Mouse (Mus musculus) adrenal gland, adult 18-20 months (tissue): ENCODE measurements around the gene Dhrs1. TPM values are rescaled to one million over a fixed set of nuclear protein-coding genes. Genes with fewer than 3 reads are reported as not detected.

Experiments
- DNase-seq, 2 experiments: peaks; one replicate each; pipeline ENCODE4 v3.0.0; 2021 to 2022; ENCODE audit warnings: low spot score in 2 of 2
- total RNA-seq, 2 experiments: library from RNA; stranded (reverse); gene quantifications; 1 replicate in 1 of 2; 2 replicates in 1 of 2; pipeline ENCODE4 v1.2.3; 2021

The Dhrs1 gene
- total RNA-seq, 2 experiments from 2014 or later = 60.4 to 72.0 TPM

DNA sequence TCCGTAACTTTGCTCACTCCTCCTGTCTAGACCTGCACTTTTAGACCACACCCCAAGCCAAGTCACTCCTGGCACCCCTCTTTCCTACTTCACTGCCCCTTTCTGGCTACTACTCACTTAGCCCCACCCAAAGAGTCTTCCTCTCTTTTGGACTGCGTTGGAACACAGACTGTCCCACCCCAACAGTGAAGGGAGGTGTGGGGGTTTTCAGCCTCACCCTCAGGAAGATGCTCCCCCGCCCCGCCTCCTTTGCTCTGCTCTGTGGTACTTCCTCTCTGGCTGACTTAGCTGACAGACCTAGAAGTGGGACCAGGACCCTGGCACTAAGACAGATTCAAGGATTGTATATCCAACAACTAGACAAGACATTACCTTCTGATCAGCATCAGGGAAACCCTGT is 20.2 kb upstream of the Dhrs1 start, which contains the start of gene Ltb4r1:
Gene Ltb4r1, plus strand, starts transcription at position 267 of the 400 bp plus-strand sequence.
- no peak for DNase-seq

DNA sequence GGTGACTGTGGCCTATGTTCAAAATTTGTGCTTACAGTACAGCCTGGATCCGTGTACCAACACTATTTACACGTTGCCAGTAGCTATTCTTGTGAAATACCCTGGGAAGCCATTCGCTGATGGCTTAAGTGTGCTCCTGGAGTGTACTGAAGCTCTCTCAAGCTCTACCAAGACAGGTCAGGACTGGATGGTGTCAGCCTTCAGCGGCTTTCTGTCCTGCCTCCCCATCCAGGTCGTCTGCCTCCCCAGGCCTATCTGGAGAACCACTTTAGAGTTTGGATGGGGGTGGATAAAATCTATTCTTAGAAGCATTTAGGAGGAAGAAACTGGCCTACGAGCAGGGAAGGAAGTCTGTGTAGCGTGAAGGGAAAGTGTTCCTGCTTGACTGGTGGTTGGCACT is 17.7 kb upstream of the Dhrs1 start:
- no peak for DNase-seq

- peak; percentile 42 to 45 for DNase-seq
These were observed 16.7 kb upstream of the Dhrs1 start for GRCm38 (mm10) chr14:55762001-55762821.

GRCm38 (mm10) chr14:55761163-55761562 is 15.7 kb upstream of the Dhrs1 start, which contains the start of gene Ltb4r2:
Gene Ltb4r2, plus strand, starts transcription at chr14:55761428.
- DNase-seq = no peak

DNA sequence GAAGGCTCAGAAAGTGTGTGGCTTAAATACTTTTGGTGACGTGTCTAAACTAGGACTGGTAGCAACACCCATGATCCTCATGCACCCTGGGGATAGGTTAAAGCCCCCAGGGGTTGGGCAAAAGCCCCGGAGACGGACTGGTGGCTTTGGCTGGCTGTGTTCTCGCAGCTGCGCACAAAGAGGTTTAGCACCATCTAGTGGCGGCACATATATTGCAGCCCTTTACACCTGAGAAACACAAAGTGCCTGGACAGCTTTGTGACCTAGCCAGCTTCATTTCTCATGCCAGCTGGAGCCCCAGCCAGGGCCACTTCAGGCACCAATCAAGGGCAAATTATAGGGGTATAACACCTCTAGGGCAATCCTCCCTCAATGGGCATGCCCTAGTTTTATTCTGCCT is 14.7 kb upstream of the Dhrs1 start:
- DNase-seq = peak; percentile 81 to 82

GRCm38 (mm10) chr14:55758363-55758784 is 12.9 kb upstream of the Dhrs1 start, which contains the start of gene Cideb:
Gene Cideb, minus strand, starts transcription at chr14:55758458.
- DNase-seq = peak in 1 of 2 experiments; percentile 19

- no peak for DNase-seq
These were observed 12.1 kb upstream of the Dhrs1 start for GRCm38 (mm10) chr14:55757566-55757965.

- DNase-seq = no peak
These were observed 1.8 kb upstream of the Dhrs1 start for GRCm38 (mm10) chr14:55747051-55747847.

DNA sequence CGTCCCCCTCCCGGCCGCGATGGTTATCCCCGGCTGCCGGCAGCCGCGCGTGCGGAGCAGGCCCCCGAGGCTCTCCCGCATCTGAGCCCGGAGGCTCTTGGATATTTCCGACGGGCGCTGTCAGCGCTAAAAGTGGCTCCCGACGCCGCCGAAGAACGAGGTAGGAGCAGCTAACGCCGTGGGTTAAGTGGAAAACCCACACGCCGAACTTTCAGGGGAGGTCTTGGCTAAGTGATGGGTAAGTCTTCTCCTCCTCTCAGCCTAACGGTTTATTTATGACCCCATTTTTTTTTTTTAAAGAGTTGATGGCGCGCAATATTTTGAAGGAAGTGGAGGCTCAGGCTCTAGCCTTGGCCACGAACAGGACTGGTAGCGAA is 359 bp upstream of the Dhrs1 start:
- no peak for DNase-seq

DNA sequence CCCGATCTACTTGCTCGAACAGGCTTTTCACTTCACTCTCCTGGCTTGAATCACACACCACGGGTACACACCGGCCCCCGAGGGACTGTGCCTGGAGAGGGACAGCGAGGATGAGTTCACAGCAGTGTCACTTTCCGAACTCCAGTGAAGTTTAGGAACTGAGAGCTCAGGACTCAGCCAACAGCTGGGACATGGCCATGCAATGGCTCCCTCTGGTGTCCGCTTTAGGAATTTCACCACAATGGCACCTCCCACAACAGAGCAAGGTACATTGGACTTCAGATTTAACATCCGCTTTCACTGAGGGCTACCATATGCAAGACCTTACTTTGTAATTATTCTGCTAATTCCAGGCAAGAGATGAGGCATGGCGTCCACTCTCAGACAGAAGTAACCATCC is 1.8 kb downstream of the Dhrs1 start:
- peak; percentile 87 to 91 for DNase-seq

GRCm38 (mm10) chr14:55737086-55737687 is 8.3 kb downstream of the Dhrs1 start:
- DNase-seq = no peak

DNA sequence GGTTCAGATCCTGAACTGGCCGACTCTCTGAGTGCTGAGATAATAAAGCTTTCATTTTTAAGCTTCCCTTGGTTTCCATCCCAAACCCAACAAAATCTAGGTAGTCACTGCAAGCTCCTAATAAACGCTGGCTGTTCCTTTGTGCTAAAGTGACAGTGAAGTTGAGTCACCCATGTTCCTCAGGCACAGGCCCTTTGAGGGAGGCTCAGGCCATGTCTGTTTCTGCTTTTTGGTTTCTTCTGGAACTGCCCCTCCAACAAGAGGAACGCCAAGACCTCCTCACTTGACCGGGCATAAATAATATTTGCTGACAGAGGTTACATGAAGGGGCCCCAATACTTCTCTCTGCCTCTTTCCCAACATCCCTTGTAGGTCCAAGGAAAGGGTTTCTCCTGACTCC is 9.7 kb downstream of the Dhrs1 start:
- DNase-seq = no peak

- no peak for DNase-seq
These were observed 10.2 kb downstream of the Dhrs1 start for GRCm38 (mm10) chr14:55735334-55735733.

GRCm38 (mm10) chr14:55734869-55735268 is 10.6 kb downstream of the Dhrs1 start:
- no peak for DNase-seq

- no peak for DNase-seq
These were observed 11.6 kb downstream of the Dhrs1 start for GRCm38 (mm10) chr14:55733889-55734288.

DNA sequence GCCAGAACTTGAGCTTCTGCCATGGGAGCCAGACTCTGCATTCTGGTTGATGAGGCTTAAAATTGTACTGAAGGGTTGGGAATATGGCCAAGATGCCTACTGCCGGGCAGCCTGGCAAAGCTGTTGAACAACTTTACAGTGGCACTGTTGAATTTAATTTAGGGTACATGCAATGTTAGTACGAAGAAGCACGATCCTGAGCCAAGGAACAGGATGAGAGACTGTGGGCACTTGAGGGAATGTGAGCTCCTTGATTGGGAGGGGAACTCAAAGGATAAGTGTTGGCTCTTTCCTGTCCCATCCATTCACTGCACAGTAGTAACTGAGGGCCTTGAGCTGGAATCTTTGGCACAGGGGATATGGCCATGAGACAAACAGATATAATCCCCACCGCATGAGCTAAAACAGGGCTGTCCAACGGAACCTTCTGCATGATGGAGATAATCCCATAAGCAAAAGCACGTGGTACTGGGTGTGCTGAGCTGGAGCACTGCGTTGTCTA is 14.9 kb downstream of the Dhrs1 start:
- DNase-seq = no peak

DNA sequence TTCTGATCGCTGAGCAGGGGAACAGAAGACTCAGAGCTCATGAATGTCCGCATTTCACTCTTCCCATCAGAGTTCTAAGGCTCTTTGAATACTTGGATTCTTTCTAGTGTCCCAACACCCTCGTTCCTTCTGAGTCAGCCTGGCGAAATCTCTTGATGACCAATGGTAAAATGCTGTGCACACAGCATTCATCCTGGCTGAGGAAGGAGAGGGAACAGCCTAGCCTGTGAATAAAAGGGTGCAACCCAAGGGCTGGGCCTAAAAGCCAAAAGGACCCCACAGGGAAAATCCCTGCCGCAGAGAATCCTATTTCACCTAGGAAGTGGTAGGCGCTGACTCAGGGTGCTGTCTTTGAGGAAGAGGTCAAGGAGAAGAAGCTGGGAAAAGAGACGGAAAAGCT is 15.4 kb downstream of the Dhrs1 start:
- no peak for DNase-seq

DNA sequence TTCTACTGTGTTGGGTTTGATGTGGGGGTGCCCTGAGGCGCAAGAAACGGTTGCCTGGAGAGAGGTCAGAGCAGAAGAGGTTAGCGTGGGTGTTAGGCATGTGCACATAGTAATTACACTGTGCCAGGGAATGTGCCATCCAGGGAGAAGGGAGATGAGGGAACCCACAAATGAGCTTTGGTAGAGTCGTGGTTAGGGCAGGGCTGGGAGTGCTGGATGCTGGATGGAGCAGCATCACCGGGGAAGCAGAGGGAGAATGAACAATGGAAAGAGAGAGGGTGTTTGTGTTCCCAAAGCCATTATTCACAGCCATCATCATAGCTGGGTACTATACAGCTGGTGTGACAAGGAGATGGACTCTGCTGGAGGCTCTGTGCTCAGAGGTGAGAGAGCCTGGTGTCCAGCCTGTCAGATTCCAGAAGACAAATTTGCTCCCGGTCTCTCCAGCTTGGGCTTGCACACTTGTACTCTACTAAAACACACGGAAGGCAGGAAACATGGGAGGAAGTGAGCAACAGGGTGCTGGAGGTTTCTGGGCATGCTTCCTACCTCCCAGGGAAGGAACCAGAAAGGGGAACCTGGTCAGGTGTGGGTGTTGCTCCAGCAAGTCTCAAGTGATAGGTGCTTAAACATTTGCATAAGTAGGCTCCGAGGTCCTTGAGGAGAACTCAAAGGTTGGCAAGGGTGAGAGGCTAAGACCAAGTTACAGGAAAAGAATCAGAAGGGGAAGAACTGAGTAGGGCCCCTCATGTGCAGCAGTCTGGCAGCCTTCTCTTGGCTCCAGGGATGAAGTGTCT is 17.4 kb downstream of the Dhrs1 start:
- DNase-seq = no peak

DNA sequence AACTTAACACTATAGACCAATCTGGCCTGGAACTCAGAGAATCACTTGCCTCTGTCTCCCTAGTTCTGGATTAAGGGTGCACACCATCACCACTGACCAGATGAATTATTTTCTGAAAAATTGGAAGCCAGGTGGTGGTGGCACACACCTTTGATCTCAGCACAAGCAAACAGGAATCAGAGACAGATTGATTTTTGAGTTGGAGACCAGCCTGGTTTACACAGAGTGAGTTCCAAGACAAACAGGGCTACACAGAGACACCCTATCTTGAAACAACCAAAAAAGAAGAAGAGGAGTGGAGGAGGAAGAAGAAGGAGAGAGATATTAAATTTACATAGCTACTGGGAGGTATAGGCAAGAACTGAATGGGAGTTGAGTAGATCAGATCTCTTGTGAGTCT is 19.2 kb downstream of the Dhrs1 start:
- no peak for DNase-seq

DNA sequence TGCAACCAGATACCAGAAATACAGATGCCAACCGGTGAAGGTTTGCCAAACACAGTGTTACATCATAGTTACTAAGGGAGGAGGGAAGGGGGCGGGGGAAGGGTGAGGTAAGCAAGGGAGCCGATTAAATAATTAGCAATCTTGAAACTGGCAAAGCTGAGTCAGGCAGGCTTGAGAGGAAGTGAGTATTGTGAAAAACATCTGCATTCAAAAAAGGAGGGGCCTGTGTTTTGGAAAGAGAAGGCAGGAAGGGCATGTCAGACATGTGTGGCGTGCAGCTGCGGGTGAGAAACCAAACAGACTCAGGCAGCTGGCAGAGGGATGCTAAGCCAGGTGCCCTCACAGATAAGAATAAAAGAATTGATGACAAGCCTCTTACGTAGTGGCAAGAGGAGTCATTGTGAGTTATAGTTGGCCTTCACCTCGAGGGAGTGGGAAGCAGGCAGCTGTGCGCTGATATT is 21.0 kb downstream of the Dhrs1 start:
- peak in 1 of 2 experiments; percentile 40 for DNase-seq
